Mouse (Mus musculus): Measurements from ENCODE around the gene Suclg1. TPM values are rescaled to one million over a fixed set of nuclear protein-coding genes. Genes with fewer than 3 reads are reported as not detected.

The Suclg1 gene
- total and polyA plus RNA-seq, 3 experiments: 114 to 169 (median 116) TPM

DNA sequence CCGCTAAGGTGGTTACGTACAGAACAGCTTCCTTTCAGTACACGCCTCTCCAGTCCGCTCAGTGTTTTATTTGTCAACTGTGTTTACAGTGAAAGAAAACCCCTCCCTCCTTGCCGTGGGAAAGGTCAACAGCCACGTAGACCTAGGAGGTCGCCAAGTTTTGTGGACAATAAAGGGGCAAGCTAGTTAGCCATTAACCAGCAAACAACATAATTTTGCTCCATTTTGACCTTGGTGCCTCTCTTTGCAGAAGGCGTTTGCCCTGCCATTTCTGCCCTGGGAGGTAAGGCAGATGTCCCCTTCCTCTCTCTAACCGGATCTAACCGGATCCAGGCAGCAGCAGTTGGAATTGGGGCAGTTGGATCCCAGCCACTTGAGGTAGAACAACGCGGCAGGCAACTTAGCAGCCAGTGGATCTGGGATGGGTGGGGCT is 16.0 kb upstream of the Suclg1 start:
- no peak overlapping the region for H3K4me3 ChIP-seq (replicated peaks in 1 of 3; ENCODE audit: low read depth in 2 of 3, low read length in 2 of 3, poor library complexity in 1 of 3)
- no peaks in the 10 kb centered on the region for H3K4me1 ChIP-seq (ENCODE audit: control insufficient read depth in 1 of 2, insufficient read depth in 2 of 2)
- H3K4me2 ChIP-seq (ENCODE audit: insufficient read depth, low read depth, poor library complexity, severe bottlenecking): no peak overlapping the region
- TF ChIP-seq MAZ (IDR thresholded peaks at IDR 0.05; ENCODE audit: low read depth, low read length): no peak
- no peak for TF ChIP-seq SIN3A (IDR thresholded peaks at IDR 0.05; ENCODE audit: low read length)
- TF ChIP-seq ETS1 (conservative IDR thresholded peaks at IDR 0.05; ENCODE audit: low read depth, low read length): no peak
- no peak for TF ChIP-seq UBTF (IDR thresholded peaks at IDR 0.05; ENCODE audit: low read depth, low read length)
- no peak for TF ChIP-seq NELFE (IDR thresholded peaks at IDR 0.05; ENCODE audit: low read depth, low read length)
- no peak for TF ChIP-seq TCF12 (IDR thresholded peaks at IDR 0.05; ENCODE audit: low read depth, low read length)
- TF ChIP-seq HCFC1 (IDR thresholded peaks at IDR 0.05; ENCODE audit: low read depth, low read length): no peak
- no peak for TF ChIP-seq ZKSCAN1 (IDR thresholded peaks at IDR 0.05; ENCODE audit: borderline replicate concordance, low read depth, low read length)
- no peak for TF ChIP-seq MEF2A (IDR thresholded peaks at IDR 0.05; ENCODE audit: borderline replicate concordance, low read depth, low read length)
- no peak for TF ChIP-seq CTCF (conservative IDR thresholded peaks at IDR 0.05 in 1 of 2, IDR thresholded peaks at IDR 0.05 in 1 of 2; ENCODE audit: low read depth in 2 of 2, low read length in 2 of 2)
- no peak for TF ChIP-seq PAX5 (IDR thresholded peaks at IDR 0.05; ENCODE audit: low read length)
- no peak for TF ChIP-seq MAFK (IDR thresholded peaks at IDR 0.05; ENCODE audit: insufficient replicate concordance, low read length)
- no peak for TF ChIP-seq ZMIZ1 (IDR thresholded peaks at IDR 0.05; ENCODE audit: low read depth, low read length)
- no peak for TF ChIP-seq GABPA (IDR thresholded peaks at IDR 0.05; ENCODE audit: insufficient replicate concordance, low read depth, low read length)
- no peak for TF ChIP-seq JUND (conservative IDR thresholded peaks at IDR 0.05; ENCODE audit: low read depth, low read length)
- TF ChIP-seq E2F4 (IDR thresholded peaks at IDR 0.05; ENCODE audit: insufficient replicate concordance, low read depth, low read length): no peak
- no peak for TF ChIP-seq MAX (IDR thresholded peaks at IDR 0.05; ENCODE audit: low read length)
- TF ChIP-seq KAT2A (IDR thresholded peaks at IDR 0.05; ENCODE audit: insufficient replicate concordance, low read length): no peak
- DNase-seq (ENCODE audit: extremely low read depth): no peak
- no peak overlapping the region for H3K27ac ChIP-seq (ENCODE audit: insufficient read depth, low read depth)
- no peaks in the 10 kb centered on the region for H3K36me3 ChIP-seq (replicated peaks in 1 of 2; ENCODE audit: control insufficient read depth in 1 of 2, insufficient read depth in 1 of 2, low read length in 1 of 2)
- dilution Hi-C loops (cut with MboI; ENCODE audit: extremely low pct_ligation_motif_present, extremely low pct_unique_long_range_greater_than_20kb, low sequenced_read_pairs) (no loop called here), in situ Hi-C loops (cut with MboI; ENCODE audit: low pct_ligation_motif_present, low pct_unique_long_range_greater_than_20kb, low sequenced_read_pairs) (no loop called here)
- H3K79me2 ChIP-seq (replicated peaks; ENCODE audit: control insufficient read depth, extremely low read depth, insufficient read depth, poor library complexity, severe bottlenecking): no peaks in the 10 kb centered on the region
- peaks cover 2% of the 10 kb centered on the region for H3K27me3 ChIP-seq (replicated peaks)
- no peak overlapping the region for H3K9ac ChIP-seq (ENCODE audit: insufficient read depth, low read depth)
- H3K9me3 ChIP-seq (replicated peaks; ENCODE audit: low read length): peaks cover 3% of the 10 kb centered on the region

DNA sequence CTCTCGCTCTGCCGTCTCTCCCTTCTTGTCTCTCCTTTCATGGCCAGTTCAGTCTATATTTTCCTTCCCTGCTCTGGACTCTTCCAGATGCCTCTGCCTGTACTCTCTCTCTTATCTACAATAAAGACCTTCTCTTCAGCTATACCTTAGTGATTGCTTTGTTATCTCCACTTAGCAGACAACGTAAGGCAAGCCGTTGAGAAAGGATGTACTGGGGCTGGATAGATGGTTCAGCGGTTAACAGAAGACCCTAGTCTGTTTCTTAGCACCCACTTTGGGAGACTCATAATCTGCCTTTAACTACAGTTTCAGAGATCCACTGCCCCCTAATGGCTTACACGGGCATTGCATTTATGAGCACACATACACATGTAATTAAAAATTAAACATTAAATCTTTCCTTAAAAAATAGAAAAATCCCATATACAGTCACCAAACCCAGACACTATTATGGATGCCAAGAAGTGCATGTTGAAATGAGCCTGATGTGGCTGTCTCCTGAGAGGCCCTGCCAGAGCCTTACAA is 14.9 kb upstream of the Suclg1 start:
- TF ChIP-seq IRF4 (IDR thresholded peaks at IDR 0.05; ENCODE audit: low read depth, low read length) (no peak), UBTF (IDR thresholded peaks at IDR 0.05; ENCODE audit: low read depth, low read length) (no peak), BHLHE40 (IDR thresholded peaks at IDR 0.05; ENCODE audit: low read depth, low read length) (no peak), HCFC1 (IDR thresholded peaks at IDR 0.05; ENCODE audit: low read depth, low read length) (no peak), JUND (conservative IDR thresholded peaks at IDR 0.05; ENCODE audit: low read depth, low read length) (no peak), CHD2 (IDR thresholded peaks at IDR 0.05; ENCODE audit: low read length) (no peak), USF1 (IDR thresholded peaks at IDR 0.05; ENCODE audit: low read depth, low read length) (no peak), RAD21 (IDR thresholded peaks at IDR 0.05; ENCODE audit: low read depth, low read length) (peak; percentile 20), NRF1 (IDR thresholded peaks at IDR 0.05; ENCODE audit: low read depth, low read length) (no peak), NELFE (IDR thresholded peaks at IDR 0.05; ENCODE audit: low read depth, low read length) (no peak), JUN (IDR thresholded peaks at IDR 0.05; ENCODE audit: insufficient read depth, low read depth, low read length) (no peak), SIN3A (IDR thresholded peaks at IDR 0.05; ENCODE audit: low read length) (no peak), CTCF (conservative IDR thresholded peaks at IDR 0.05 in 1 of 2, IDR thresholded peaks at IDR 0.05 in 1 of 2; ENCODE audit: low read depth in 2 of 2, low read length in 2 of 2) (peak; percentile 49 to 56; a peak in 3 of 4 replicates)
- Histone ChIP-seq H3K79me2 (replicated peaks; ENCODE audit: control insufficient read depth, extremely low read depth, insufficient read depth, poor library complexity, severe bottlenecking) (no peaks in the 10 kb centered on the region), H3K9ac (ENCODE audit: insufficient read depth, low read depth) (no peak overlapping the region), H3K4me1 (ENCODE audit: control insufficient read depth in 1 of 2, insufficient read depth in 2 of 2) (no peaks in the 10 kb centered on the region), H3K4me3 (replicated peaks in 1 of 3; ENCODE audit: low read depth in 2 of 3, low read length in 2 of 3, poor library complexity in 1 of 3) (no peak overlapping the region), H3K36me3 (replicated peaks in 1 of 2; ENCODE audit: control insufficient read depth in 1 of 2, insufficient read depth in 1 of 2, low read length in 1 of 2) (no peaks in the 10 kb centered on the region), H3K27ac (ENCODE audit: insufficient read depth, low read depth) (no peak overlapping the region), H3K4me2 (ENCODE audit: insufficient read depth, low read depth, poor library complexity, severe bottlenecking) (no peak overlapping the region), H3K27me3 (replicated peaks) (peaks cover 2% of the 10 kb centered on the region), H3K9me3 (replicated peaks; ENCODE audit: low read length) (peaks cover 6% of the 10 kb centered on the region)
- dilution Hi-C loops (cut with MboI; ENCODE audit: extremely low pct_ligation_motif_present, extremely low pct_unique_long_range_greater_than_20kb, low sequenced_read_pairs) (no loop called here), in situ Hi-C loops (cut with MboI; ENCODE audit: low pct_ligation_motif_present, low pct_unique_long_range_greater_than_20kb, low sequenced_read_pairs) (no loop called here)
- DNase-seq (ENCODE audit: extremely low read depth): no peak

Data from CH12.LX (cell line).